Mouse (Mus musculus): Measurements from ENCODE around the gene Ssu72. TPM values are rescaled to one million over a fixed set of nuclear protein-coding genes. Genes with fewer than 3 reads are reported as not detected.
"Not testable (repeated sequence)": the region's sequence is repeated elsewhere in the genome, so short reads cannot be mapped to it uniquely, and the experiment has no call there.

Gene Ssu72
- polyA plus RNA-seq, 1 experiment from 2014 or later, result 151 TPM

DNA sequence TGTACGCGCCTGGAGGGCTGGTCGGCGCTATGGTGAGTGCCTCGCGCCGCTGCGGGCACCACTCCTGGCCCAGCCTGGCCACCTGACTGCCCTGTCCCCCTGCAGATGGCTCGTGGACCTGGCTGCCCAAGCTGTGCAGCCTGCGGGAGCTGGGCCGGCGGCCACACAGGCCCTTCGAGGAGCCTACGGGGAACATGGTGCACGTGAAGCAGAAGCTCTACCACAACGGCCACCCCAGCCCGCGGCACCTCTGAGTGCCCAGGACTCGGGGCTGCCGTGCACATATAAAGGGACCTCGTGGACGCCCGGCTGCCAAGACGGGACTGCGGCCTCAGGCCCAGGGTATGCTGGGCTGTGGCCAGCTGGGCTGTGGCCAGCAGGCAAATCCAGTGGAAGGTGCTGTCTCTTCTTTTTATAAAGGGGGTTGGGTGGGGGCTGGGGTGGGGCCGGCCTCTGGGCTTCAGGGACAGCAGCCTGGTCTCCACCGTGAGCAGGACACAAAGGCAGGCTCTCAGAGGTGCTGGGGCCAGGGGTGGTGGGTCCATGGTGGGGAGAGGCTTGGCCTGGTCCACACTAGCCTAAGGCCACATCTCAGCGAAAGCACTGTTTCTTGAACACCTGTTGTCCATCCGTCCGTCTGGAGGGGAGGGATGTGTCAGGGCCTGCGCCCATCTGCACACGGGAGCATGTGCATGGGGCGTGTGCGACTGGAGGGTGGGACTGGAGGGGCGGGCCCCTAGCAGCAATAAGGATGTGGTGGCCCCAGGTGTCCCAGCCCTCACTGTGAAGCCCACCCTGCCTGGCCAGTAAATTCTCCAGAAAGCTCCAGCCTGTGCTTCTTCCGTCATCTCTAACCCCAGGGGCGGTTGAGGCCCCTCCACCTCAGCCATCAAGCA, 35.4 kb downstream of the Ssu72 start:
- Histone ChIP-seq H3K4me1 (peaks cover 17% of the 10 kb centered on the region), H3K9ac (no peak overlapping the region), H3K36me3 (peaks cover 68% of the 10 kb centered on the region), H3K4me2 (replicated peaks) (no peak overlapping the region), H3K27me3 (replicated peaks) (no peaks in the 10 kb centered on the region), H3K9me3 (no peaks in the 10 kb centered on the region), H3K27ac (no peak overlapping the region), H3K4me3 (no peak overlapping the region)
- 85% methylated on average over 37 of the region's 37 CpGs for WGBS
- no peak for ATAC-seq (ENCODE audit: low FRiP score, low read depth)

DNA sequence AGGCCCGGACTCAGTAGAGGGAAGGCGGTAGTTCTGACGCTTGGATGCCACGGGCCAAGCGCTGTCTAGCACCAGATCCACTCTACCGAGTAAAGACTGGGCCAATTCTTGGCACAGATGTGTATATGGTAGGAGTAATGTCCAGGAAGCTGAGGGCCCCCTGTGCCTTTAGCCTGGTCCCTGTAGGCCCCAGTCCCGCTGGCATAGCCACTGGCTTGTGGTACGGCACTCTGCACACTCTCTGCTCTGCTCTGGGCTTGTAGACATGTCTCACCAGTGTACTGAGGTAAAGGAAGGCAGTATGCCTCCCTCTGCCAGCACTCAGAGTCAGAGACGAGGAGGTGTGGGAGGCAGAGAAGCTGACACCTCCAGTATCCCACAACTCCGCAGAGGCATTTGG, 36.1 kb downstream of the Ssu72 start:
- not testable (repeated sequence) for H3K4me2 ChIP-seq (replicated peaks); H3K27me3 ChIP-seq (replicated peaks); H3K9ac ChIP-seq; H3K9me3 ChIP-seq; ATAC-seq (ENCODE audit: low FRiP score, low read depth); H3K4me3 ChIP-seq; H3K27ac ChIP-seq
- WGBS, result 92% methylated on average over 10 of the region's 10 CpGs
- Histone ChIP-seq H3K36me3 (peaks cover 74% of the 10 kb centered on the region), H3K4me1 (peaks cover 13% of the 10 kb centered on the region)

- H3K27ac ChIP-seq, result no peak overlapping the region
- H3K4me2 ChIP-seq (replicated peaks), result no peak overlapping the region
- no peak overlapping the region for H3K4me3 ChIP-seq
- WGBS, result 89% methylated on average over 5 of the region's 5 CpGs
- H3K9ac ChIP-seq, result no peak overlapping the region
- no peaks in the 10 kb centered on the region for H3K9me3 ChIP-seq
- H3K4me1 ChIP-seq, result no peaks in the 10 kb centered on the region
- ATAC-seq (ENCODE audit: low FRiP score, low read depth), result no peak
- H3K36me3 ChIP-seq, result peaks cover 81% of the 10 kb centered on the region
- no peaks in the 10 kb centered on the region for H3K27me3 ChIP-seq (replicated peaks)
These were observed 38.1 kb downstream of the Ssu72 start for GRCm38 (mm10) chr4:155742684-155743083.

- Histone ChIP-seq H3K4me2 (replicated peaks) (no peak overlapping the region), H3K27ac (no peak overlapping the region), H3K27me3 (replicated peaks) (no peaks in the 10 kb centered on the region), H3K36me3 (peaks cover 91% of the 10 kb centered on the region), H3K4me1 (no peaks in the 10 kb centered on the region), H3K9me3 (no peaks in the 10 kb centered on the region), H3K4me3 (no peak overlapping the region), H3K9ac (no peak overlapping the region)
- no peak for ATAC-seq (ENCODE audit: low FRiP score, low read depth)
- WGBS, result 94% methylated on average over 8 of the region's 8 CpGs
These were observed 39.9 kb downstream of the Ssu72 start for GRCm38 (mm10) chr4:155744474-155744873.

DNA sequence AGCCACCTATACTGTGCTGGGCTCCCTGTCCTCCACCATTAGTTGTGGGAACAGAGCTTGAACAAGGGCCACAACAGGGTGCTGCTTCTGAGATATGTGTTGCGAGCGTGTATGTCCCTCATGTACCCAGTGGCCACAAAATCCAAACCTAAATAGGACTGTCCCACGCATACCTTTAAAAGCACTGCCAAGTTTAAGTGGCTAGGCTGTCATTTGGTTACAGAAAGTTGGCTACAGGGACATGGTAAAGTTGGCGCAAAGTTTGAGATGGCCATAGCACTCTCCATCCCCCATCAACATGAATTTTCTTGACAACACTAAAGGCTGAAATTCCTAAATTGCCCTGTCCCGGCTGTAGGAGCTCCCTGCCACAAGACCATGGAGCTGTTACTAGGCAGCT, 40.5 kb downstream of the Ssu72 start:
- ATAC-seq (ENCODE audit: low FRiP score, low read depth), result no peak
- H3K36me3 ChIP-seq, result peaks cover 91% of the 10 kb centered on the region
- H3K4me3 ChIP-seq, result no peak overlapping the region
- H3K4me2 ChIP-seq (replicated peaks), result no peak overlapping the region
- H3K9ac ChIP-seq, result no peak overlapping the region
- no peaks in the 10 kb centered on the region for H3K27me3 ChIP-seq (replicated peaks)
- WGBS, result 93% methylated on average over 5 of the region's 5 CpGs
- H3K9me3 ChIP-seq, result no peaks in the 10 kb centered on the region
- H3K27ac ChIP-seq, result no peak overlapping the region
- no peaks in the 10 kb centered on the region for H3K4me1 ChIP-seq

- no peak overlapping the region for H3K9ac ChIP-seq
- H3K27ac ChIP-seq, result no peak overlapping the region
- no peak overlapping the region for H3K4me3 ChIP-seq
- no peaks in the 10 kb centered on the region for H3K4me1 ChIP-seq
- H3K4me2 ChIP-seq (replicated peaks), result no peak overlapping the region
- no peaks in the 10 kb centered on the region for H3K9me3 ChIP-seq
- no peak for ATAC-seq (ENCODE audit: low FRiP score, low read depth)
- no peaks in the 10 kb centered on the region for H3K27me3 ChIP-seq (replicated peaks)
- H3K36me3 ChIP-seq, result peaks cover 91% of the 10 kb centered on the region
- WGBS, result 90% methylated on average over 8 of the region's 8 CpGs
These were observed 41.5 kb downstream of the Ssu72 start for GRCm38 (mm10) chr4:155746036-155746548.

- Histone ChIP-seq H3K4me3 (no peak overlapping the region), H3K9ac (no peak overlapping the region), H3K4me2 (replicated peaks) (no peak overlapping the region), H3K4me1 (no peaks in the 10 kb centered on the region), H3K9me3 (no peaks in the 10 kb centered on the region), H3K36me3 (peaks cover 91% of the 10 kb centered on the region), H3K27me3 (replicated peaks) (no peaks in the 10 kb centered on the region), H3K27ac (no peak overlapping the region)
- ATAC-seq (ENCODE audit: low FRiP score, low read depth), result no peak
- 92% methylated on average over 17 of the region's 17 CpGs for WGBS
These were observed 42.2 kb downstream of the Ssu72 start for GRCm38 (mm10) chr4:155746575-155747490.

DNA sequence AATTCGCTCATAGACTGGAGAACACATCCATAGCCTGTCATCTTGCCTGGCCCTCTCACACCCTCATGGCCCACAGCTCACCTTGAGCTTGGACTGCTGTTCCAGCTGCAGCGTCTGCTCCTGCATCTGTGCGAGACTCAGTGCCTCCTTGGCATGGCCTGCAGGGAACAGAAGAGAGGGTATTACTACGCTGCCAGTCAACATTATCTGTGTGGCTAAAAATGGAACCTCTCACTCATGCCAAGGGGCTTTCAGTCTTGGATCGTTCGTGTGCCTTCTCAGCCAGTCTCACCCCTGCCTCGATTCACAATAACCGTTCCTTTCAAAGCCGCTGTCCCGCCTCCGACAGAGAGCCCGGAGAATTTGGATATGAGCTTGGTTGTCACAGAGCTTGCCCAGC, 52.4 kb downstream of the Ssu72 start:
- Histone ChIP-seq H3K4me2 (replicated peaks) (no peak overlapping the region), H3K9me3 (no peaks in the 10 kb centered on the region), H3K36me3 (peaks cover 49% of the 10 kb centered on the region), H3K27me3 (replicated peaks) (no peaks in the 10 kb centered on the region), H3K27ac (no peak overlapping the region), H3K9ac (no peak overlapping the region), H3K4me3 (no peak overlapping the region), H3K4me1 (peaks cover 26% of the 10 kb centered on the region)
- ATAC-seq (ENCODE audit: low FRiP score, low read depth), result no peak
- 90% methylated on average over 12 of the region's 12 CpGs for WGBS

GRCm38 (mm10) chr4:155759862-155760612, 55.4 kb downstream of the Ssu72 start:
- Histone ChIP-seq H3K4me2 (replicated peaks) (peak overlapping the region; percentile 97), H3K4me1 (peaks cover 26% of the 10 kb centered on the region), H3K4me3 (peak overlapping the region; percentile 84), H3K27me3 (replicated peaks) (no peaks in the 10 kb centered on the region), H3K36me3 (peaks cover 22% of the 10 kb centered on the region), H3K9ac (peak overlapping the region; percentile 78), H3K27ac (no peak overlapping the region), H3K9me3 (no peaks in the 10 kb centered on the region)
- ATAC-seq (ENCODE audit: low FRiP score, low read depth), result no peak
- WGBS, result 5% methylated on average over 10 of the region's 10 CpGs

GRCm38 (mm10) chr4:155760613-155761355, 56.2 kb downstream of the Ssu72 start, which contains the start of gene Atad3a:
TSS of gene Atad3a (minus strand) at chr4:155761093.
- under 1% methylated on average over 68 of the region's 68 CpGs for WGBS
- peak within 1 kb of the TSS; percentile 84 for H3K4me3 ChIP-seq
- peaks cover 15% of the 10 kb centered on the region for H3K36me3 ChIP-seq
- peak; percentile 95 for ATAC-seq (ENCODE audit: low FRiP score, low read depth)
- no peaks in the 10 kb centered on the region for H3K27me3 ChIP-seq (replicated peaks)
- peak within 1 kb of the TSS; percentile 78 for H3K9ac ChIP-seq
- H3K9me3 ChIP-seq, result no peaks in the 10 kb centered on the region
- peak within 1 kb of the TSS; percentile 97 for H3K4me2 ChIP-seq (replicated peaks)
- H3K4me1 ChIP-seq, result peaks cover 26% of the 10 kb centered on the region
- H3K27ac ChIP-seq, result no peak within 1 kb of the TSS
